Mouse (Mus musculus) left cerebral cortex, adult 8-10 months (tissue): ENCODE results near the gene Soat1. TPM values are rescaled to one million over a fixed set of nuclear protein-coding genes. Genes with fewer than 3 reads are reported as not detected.

Experiments
- DNase-seq, 2 experiments: peaks; one replicate each; pipeline ENCODE4 v3.0.0; 2022; ENCODE audit warnings: low spot score in 2 of 2
- total RNA-seq, 4 experiments: library from RNA; stranded (reverse); gene quantifications; 2 replicates each; pipeline ENCODE4 v1.2.4; 2022

Soat1 gene
- total RNA-seq, 4 experiments from 2014 or later = 45.3 to 61.8 (median 49.9) TPM

DNA sequence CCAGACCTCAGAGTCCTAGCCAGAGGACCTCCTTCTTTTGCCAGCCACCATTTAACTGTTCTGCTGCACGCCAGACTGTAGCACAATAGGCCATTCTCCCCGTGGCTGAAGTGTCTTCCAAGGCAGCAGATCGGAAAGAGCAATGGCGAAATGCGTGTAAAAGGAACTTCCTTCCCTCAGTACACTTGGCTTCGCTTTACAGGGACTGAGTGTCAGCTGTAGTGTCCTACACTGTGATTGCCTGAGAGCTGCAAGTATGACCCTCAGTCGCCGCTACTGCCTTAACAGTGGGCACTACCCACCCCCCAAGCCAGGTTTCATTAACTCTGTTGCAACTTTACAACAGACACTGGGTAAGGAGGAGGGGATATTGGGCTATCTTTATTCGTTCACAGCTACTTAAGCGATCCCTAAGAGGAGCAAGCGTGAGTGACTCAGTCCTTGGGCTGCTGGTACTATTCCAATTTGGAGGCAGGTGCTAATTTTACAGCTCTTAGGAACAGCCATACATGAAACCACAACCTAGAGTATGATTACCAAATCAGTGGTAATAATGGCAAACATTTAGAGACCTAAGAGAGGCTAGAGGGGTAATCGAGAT is 6.4 kb downstream of the Soat1 start:
- peak in 1 of 2 experiments; percentile 28 for DNase-seq

DNA sequence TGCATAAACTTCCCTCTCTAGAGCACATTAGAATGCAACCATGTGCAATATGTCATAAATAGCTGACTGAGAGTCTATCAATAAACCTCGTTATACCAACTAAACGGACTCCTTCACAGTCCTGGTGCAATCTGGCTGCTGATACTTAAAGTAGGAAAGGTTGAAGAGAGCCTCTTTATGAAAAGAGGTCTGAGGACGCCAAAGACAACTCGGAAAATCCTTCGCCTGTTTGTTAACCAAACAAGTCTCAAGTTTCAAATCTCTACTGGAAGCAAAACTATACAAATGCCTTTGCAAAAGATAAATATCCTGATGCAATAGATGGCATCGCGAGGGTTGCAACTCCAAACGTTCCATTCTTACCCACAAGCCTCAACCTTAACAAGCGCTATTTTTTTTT is 9.2 kb downstream of the Soat1 start:
- DNase-seq = no peak

DNA sequence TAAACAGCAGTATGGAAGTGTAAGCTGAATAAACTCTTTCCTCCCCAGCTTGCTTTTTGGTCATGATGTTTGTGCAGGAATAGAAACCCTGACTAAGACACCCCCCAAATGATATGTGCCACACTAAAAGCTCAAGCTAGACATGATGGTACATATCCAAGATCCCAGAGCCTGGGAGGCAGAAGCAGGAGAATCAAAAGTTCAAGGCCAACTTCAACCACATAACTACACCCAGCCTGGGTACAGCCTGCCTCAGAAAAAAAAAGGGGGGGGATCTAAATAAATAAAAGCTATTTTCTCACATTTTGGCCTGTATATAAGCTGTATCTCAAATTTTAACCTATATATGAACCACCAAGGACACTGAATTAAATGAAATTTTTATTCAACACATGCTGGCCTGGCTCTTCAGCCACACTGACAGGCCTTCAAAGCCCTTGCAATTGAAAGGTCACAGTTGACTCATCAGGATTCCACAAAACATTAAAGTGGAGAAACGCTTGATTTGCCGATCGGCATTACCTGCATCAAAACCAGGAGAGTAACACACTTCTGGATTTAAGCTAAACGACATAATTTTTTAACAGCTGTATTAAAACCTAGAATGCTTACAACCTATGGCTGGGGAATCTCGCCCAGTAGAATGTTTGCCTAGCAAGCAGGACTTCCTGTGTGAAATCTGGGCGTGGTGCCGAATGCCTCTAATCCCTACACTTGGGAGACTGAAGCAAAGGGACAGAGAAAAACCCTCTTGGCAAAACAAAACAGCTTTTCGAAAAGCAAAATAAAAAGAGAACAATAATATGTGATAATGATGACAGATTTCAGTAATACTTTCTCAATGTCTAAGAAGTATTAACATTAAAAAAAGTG is 9.9 kb downstream of the Soat1 start:
- no peak for DNase-seq

GRCm38 (mm10) chr1:156462273-156462991 is 11.7 kb downstream of the Soat1 start:
- no peak for DNase-seq

GRCm38 (mm10) chr1:156461036-156461435 is 13.1 kb downstream of the Soat1 start:
- no peak for DNase-seq

DNA sequence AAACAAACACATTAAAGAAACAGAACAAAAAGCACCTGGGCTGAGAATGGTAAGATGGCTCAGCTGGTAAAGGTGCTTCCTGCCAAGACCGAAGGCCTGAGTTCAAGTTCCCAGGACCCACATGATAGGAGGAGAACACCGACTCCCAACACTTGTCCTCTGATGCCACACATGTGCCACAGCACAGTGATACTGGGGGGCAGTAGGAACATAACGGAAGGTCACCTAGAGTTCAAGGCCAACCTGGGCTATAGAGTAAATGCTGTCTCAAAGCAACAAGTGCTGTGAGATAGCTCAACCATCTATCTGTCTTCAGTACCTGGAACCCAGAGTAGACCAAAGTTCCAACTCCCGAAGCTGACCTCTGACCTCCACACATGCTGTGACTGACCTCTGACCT is 13.9 kb downstream of the Soat1 start:
- no peak for DNase-seq

GRCm38 (mm10) chr1:156459690-156460089 is 14.4 kb downstream of the Soat1 start:
- no peak for DNase-seq

DNA sequence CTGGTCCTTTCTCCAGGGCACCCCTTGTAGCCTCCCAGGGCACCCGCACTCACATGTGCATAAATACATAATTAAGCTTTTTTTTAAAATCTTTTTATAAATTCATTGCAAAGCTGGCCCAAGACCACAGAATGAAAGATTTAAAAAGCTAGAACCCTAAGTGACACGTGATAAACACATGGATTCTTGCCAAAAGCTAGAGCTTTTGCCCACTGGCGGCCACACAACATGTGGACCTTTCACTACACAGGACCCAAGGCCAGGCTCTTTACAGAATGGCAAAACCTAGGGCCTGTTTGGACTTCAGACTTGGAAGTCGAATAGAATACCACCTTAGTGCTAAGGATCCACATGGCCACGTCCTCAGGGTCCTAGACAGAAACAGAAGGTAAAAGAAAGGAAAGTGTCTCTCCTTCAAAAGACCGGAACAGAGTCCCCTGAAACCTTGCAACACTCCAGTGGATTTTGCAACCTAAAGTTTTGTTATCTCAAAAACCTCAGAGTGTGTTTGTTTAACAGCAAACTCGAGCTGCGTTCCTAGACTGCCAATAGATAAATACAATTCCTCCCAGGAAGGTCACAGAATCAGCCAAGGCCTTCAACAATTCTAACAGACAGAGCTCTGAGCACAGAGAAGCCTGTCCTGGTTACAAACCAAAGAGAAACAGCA is 15.6 kb downstream of the Soat1 start:
- no peak for DNase-seq

DNA sequence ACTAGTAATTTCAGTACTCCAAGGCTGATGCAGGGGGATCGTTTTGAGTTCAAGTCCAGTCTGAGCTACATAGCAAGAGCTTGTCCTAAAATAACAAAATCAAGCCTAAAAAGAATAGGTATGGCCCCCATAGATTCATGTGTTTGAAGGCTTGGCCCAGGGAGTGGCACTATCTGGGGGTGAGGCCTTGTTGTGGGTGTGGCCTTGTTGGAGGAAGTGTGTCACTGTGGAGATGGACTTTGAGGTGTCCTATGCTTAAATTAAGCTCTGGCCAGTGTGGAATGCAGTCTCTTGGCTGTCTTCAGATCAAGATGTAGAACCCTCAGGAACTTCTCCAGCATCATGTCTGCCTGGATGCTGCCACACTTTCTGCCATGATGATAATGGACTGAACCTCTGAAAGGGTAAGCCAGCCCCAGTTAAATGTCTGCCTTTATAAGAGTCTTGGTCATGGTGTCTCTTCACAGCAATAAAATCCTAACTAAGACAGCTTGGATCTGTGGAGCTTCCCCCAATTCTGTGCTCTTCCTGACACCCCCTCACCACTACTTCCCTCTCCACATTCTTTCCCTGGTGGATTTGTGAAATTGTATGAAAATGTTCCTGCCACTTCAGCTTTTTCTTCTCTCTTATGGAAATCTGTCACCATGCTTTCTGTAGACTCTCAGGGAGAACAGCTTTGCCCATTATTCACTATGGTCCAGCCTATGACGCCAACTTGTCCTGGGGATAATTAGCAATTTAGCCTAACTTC is 18.9 kb downstream of the Soat1 start:
- DNase-seq = no peak

GRCm38 (mm10) chr1:156454384-156454783 is 19.7 kb downstream of the Soat1 start:
- no peak for DNase-seq

- DNase-seq = no peak
Observed at GRCm38 (mm10) chr1:156453876-156454275, 20.3 kb downstream of the Soat1 start.

DNA sequence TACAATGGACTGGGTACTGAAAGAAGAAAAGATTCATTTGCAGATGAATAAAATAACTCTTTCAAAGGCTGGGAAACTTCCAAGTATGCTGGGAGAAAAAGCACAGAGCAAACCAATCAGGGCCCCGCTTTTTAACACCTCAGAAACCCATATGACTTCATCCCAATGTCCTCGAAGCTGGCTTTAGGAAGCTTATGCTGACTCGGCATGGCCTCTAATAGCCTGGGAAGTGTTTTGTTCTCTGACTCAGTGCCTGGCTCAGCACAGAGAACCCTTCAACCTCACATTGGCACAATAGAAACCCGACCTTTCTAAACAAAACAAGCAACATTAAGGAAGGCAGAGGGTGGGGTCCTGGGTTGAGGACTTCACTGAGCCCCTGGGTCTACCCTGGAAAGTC is 23.7 kb downstream of the Soat1 start:
- no peak for DNase-seq

DNA sequence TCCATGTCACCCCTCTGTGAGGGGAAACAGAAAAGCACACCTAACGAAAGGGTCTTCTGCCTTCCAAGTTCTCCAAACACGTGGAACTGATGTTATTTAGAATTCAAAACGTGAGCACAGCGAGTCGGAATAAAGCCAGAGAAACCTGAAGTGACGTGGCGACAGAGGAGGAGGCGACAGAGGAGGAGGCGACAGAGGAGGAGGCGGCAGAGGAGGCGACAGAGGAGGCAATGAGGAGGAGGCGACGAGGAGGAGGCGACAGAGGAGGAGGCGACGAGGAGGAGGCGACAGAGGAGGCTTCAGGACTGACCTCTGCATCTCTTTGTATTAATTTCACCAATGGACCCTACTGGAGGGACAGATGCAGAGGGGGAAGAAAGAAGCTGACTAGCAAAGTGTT is 24.4 kb downstream of the Soat1 start:
- no peak for DNase-seq

DNA sequence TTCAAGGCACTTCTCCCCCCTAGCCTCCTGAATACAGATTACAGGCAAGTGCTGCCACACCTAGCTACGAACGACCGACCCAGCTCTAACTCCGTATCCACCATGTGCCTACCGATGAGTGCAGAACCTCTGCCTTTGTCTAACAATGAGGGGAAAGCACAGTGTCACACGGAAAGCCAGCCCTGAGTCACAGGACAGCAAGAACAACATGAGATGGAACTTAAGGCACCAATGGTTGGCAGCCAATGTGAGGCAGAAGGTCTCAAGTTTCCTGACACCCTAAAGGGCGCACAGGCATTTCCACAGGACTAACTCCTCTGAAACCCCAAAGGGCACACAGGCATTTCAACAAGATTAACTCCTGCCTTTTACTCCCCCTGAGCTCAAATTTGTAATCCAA is 25.0 kb downstream of the Soat1 start:
- DNase-seq = no peak

GRCm38 (mm10) chr1:156445049-156445448 is 29.1 kb downstream of the Soat1 start:
- no peak for DNase-seq

- peak in 1 of 2 experiments; percentile 25 for DNase-seq
Observed at GRCm38 (mm10) chr1:156442776-156443175, 31.4 kb downstream of the Soat1 start.

- no peak for DNase-seq
Observed at GRCm38 (mm10) chr1:156442266-156442665, 31.9 kb downstream of the Soat1 start.

DNA sequence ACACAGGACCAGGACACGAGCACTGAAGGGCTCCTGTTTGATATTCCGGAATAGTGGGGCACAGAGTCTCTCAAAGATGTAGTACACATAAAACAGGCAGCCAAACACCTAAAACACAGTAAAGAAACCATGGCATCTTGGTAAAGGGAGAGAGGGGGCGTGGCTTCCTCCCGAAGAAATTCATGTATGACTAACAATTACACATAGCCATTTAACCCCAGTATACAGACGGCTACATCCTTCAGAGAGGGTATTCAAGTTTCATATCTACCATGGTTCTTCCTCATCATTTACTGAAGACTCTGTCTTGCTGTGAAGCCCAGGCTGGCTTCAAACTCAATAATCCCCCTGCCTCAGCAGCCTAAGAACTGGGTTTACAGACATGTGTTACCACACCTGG is 36.4 kb downstream of the Soat1 start:
- DNase-seq = no peak

DNA sequence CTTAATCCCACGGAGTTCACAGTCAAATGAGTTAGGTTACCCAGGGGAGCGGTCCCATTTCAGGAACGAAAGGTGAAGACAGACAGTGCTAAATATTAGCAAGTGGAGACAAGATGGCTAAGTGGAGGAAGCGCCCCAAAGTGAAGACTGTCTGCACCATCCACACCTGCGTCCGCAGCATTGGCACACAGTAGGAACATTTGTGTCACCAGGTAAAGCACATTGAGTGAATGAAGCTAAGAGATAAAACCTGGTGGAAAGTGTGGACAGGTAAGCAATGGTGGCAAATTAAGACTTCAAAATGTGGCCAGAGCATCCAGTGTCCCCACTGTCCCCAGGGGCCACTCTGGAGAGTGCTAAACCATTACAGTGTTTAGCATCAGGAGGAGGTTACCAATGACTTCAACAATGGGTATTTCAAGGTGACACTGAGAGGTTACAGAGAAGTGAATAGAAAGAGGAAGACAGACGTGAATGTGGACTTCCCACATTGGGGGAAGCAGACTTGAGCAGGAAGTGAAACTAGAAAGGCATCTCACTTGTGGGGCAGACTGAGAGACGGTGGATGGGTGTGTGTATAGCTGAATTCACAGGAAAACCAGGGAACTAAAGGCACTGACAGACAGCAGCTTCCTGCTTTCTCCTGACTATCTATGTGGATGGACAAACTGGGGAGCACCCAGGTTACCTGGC is 37.0 kb downstream of the Soat1 start:
- DNase-seq = no peak

- no peak for DNase-seq
Observed at GRCm38 (mm10) chr1:156433497-156433896, 40.6 kb downstream of the Soat1 start.
